Mouse (Mus musculus) heart, embryonic 12.5 days (tissue): ENCODE measurements around the gene Gpr107. TPM values are rescaled to one million over a fixed set of nuclear protein-coding genes. Genes with fewer than 3 reads are reported as not detected.
A peak's percentile ranks its signal among the peaks of the same experiment; 100 is the strongest.

Source experiments
- ATAC-seq: fragments of 200-750 bp; cut with Nextera tagmentation; 2 replicates; pipeline ENCODE4 v1.8.0; 2017; ENCODE audit warnings: moderate TSS enrichment, moderate library complexity; ENCODE audit not compliant: insufficient number of reproducible peaks, low FRiP score
- H3K27ac ChIP-seq: fragments of 300-500 bp; sonication (generic); 2 replicates; pipeline ENCODE4 v1.5.1; 2016; ENCODE audit warnings: mild to moderate bottlenecking, moderate library complexity; ENCODE audit not compliant: poor library complexity, severe bottlenecking
- H3K27me3 ChIP-seq: fragments of 300-500 bp; sonication (generic); replicated peaks from 2 replicates; pipeline ENCODE4 v1.6.1; 2016; ENCODE audit warnings: mild to moderate bottlenecking, moderate library complexity
- H3K36me3 ChIP-seq: fragments of 300-500 bp; sonication (generic); 2 replicates; pipeline ENCODE4 v1.6.1; 2016; ENCODE audit warnings: mild to moderate bottlenecking, moderate library complexity
- H3K4me1 ChIP-seq: fragments of 300-500 bp; sonication (generic); replicated peaks from 2 replicates; pipeline ENCODE4 v1.6.1; 2016; ENCODE audit warnings: mild to moderate bottlenecking
- H3K4me2 ChIP-seq: fragments of 300-500 bp; sonication (generic); 2 replicates; pipeline ENCODE4 v1.6.1; 2016; ENCODE audit warnings: mild to moderate bottlenecking, moderate library complexity
- H3K4me3 ChIP-seq: fragments of 300-500 bp; sonication (generic); 2 replicates; pipeline ENCODE4 v1.5.1; 2016; ENCODE audit warnings: mild to moderate bottlenecking
- H3K9ac ChIP-seq: fragments of 300-500 bp; sonication (generic); 2 replicates; pipeline ENCODE4 v1.6.1; 2016; ENCODE audit warnings: mild to moderate bottlenecking, moderate library complexity
- H3K9me3 ChIP-seq: fragments of 300-500 bp; sonication (generic); replicated peaks from 2 replicates; pipeline ENCODE4 v1.6.1; 2016; ENCODE audit warnings: mild to moderate bottlenecking, moderate library complexity
- WGBS: fragments of 180-500 bp; shearing (Covaris S2); methylation state at CpG from one replicate; pipeline ENCODE4 v1.1.7; 2016; 5-methylcytosine and 5-hydroxymethylcytosine counted together
- polyA plus RNA-seq: library from polyadenylated mRNA; unstranded; fragments of >200 nt; fragmentation: Nextera tagmentation; extraction: Ambion mirVana; gene quantifications from 2 replicates; pipeline ENCODE4 v1.2.1, GENCODE M21; 2016

Gene Gpr107
- polyA plus RNA-seq, 1 experiment from 2014 or later: 37.4 TPM

- Histone ChIP-seq H3K4me2 (no peak overlapping the region), H3K36me3 (0 out of 2 replicates have a peak, but pooled peaks cover 6% of the 10 kb centered on the region), H3K27ac (peak overlapping the region; percentile 8; the same call in 1 of the 2 replicates), H3K27me3 (no peaks in the 10 kb centered on the region), H3K9ac (no peak overlapping the region), H3K9me3 (no peaks in the 10 kb centered on the region), H3K4me1 (peaks cover 78% of the 10 kb centered on the region), H3K4me3 (no peak overlapping the region)
- no peak for ATAC-seq
- 65% methylated on average over 6 of the region's 7 CpGs for WGBS
Observed at GRCm38 (mm10) chr2:31127219-31127618, 24.9 kb upstream of the Gpr107 start.

GRCm38 (mm10) chr2:31127899-31128298, 24.2 kb upstream of the Gpr107 start:
- ATAC-seq: no peak
- Histone ChIP-seq H3K4me3 (no peak overlapping the region), H3K4me1 (peaks cover 80% of the 10 kb centered on the region), H3K27me3 (no peaks in the 10 kb centered on the region), H3K27ac (no peak overlapping the region), H3K9me3 (no peaks in the 10 kb centered on the region), H3K9ac (no peak overlapping the region), H3K4me2 (no peak overlapping the region), H3K36me3 (0 out of 2 replicates have a peak, but pooled peaks cover under 1% of the 10 kb centered on the region)
- 67% methylated on average over 4 of the region's 4 CpGs for WGBS

GRCm38 (mm10) chr2:31129742-31130518, 22.2 kb upstream of the Gpr107 start:
- WGBS: 64% methylated on average over 14 of the region's 14 CpGs
- Histone ChIP-seq H3K27me3 (no peaks in the 10 kb centered on the region), H3K27ac (peak overlapping the region; percentile 35; the same call in 1 of the 2 replicates), H3K4me2 (no peak overlapping the region), H3K4me1 (peaks cover 77% of the 10 kb centered on the region), H3K9ac (peak overlapping the region; percentile 32; the same call in 1 of the 2 replicates), H3K4me3 (no peak overlapping the region), H3K9me3 (no peaks in the 10 kb centered on the region), H3K36me3 (no peaks in the 10 kb centered on the region)
- ATAC-seq: no peak

GRCm38 (mm10) chr2:31130815-31131299, 21.3 kb upstream of the Gpr107 start:
- peaks cover 80% of the 10 kb centered on the region for H3K4me1 ChIP-seq

GRCm38 (mm10) chr2:31132682-31133081, 19.4 kb upstream of the Gpr107 start:
- Histone ChIP-seq H3K27ac (peak overlapping the region; percentile 44), H3K9ac (no peak overlapping the region)

More at GRCm38 (mm10) chr2:31130815-31131299, 21.3 kb upstream of the Gpr107 start:
- Histone ChIP-seq H3K9ac (no peak overlapping the region), H3K4me3 (no peak overlapping the region), H3K27me3 (no peaks in the 10 kb centered on the region), H3K4me2 (no peak overlapping the region), H3K36me3 (no peaks in the 10 kb centered on the region), H3K9me3 (no peaks in the 10 kb centered on the region), H3K27ac (peak overlapping the region; percentile 68)
- ATAC-seq: peak; percentile 36; the same call in 1 of the 2 replicates
- 61% methylated on average over 8 of the region's 8 CpGs for WGBS

GRCm38 (mm10) chr2:31133981-31134380, 18.1 kb upstream of the Gpr107 start:
- H3K4me3 ChIP-seq: no peak overlapping the region
- H3K4me2 ChIP-seq: no peak overlapping the region
- H3K36me3 ChIP-seq: no peaks in the 10 kb centered on the region
- 69% methylated on average over 4 of the region's 4 CpGs for WGBS
- H3K9me3 ChIP-seq: no peaks in the 10 kb centered on the region
- no peak for ATAC-seq
- peaks cover 82% of the 10 kb centered on the region for H3K4me1 ChIP-seq
- H3K27me3 ChIP-seq: no peaks in the 10 kb centered on the region
- H3K27ac ChIP-seq: no peak overlapping the region
- H3K9ac ChIP-seq: no peak overlapping the region

More at GRCm38 (mm10) chr2:31132682-31133081, 19.4 kb upstream of the Gpr107 start:
- H3K9me3 ChIP-seq: no peaks in the 10 kb centered on the region
- H3K4me1 ChIP-seq: peaks cover 86% of the 10 kb centered on the region
- no peaks in the 10 kb centered on the region for H3K36me3 ChIP-seq
- H3K4me3 ChIP-seq: no peak overlapping the region
- ATAC-seq: no peak
- WGBS: 52% methylated on average over 8 of the region's 8 CpGs
- H3K4me2 ChIP-seq: no peak overlapping the region
- no peaks in the 10 kb centered on the region for H3K27me3 ChIP-seq

- Histone ChIP-seq H3K4me3 (no peak overlapping the region), H3K36me3 (no peaks in the 10 kb centered on the region), H3K27me3 (no peaks in the 10 kb centered on the region), H3K9ac (peak overlapping the region; percentile 8; the same call in 1 of the 2 replicates), H3K4me2 (peak overlapping the region; percentile 36), H3K4me1 (peaks cover 76% of the 10 kb centered on the region), H3K9me3 (no peaks in the 10 kb centered on the region), H3K27ac (peak overlapping the region; percentile 65)
- ATAC-seq: no peak
- WGBS: 18% methylated on average over 13 of the region's 13 CpGs
Observed at GRCm38 (mm10) chr2:31135512-31135931, 16.6 kb upstream of the Gpr107 start.

GRCm38 (mm10) chr2:31136338-31136737, 15.8 kb upstream of the Gpr107 start:
- H3K36me3 ChIP-seq: no peaks in the 10 kb centered on the region
- H3K9me3 ChIP-seq: no peaks in the 10 kb centered on the region
- H3K9ac ChIP-seq: no peak overlapping the region
- 54% methylated on average over 9 of the region's 13 CpGs for WGBS
- no peaks in the 10 kb centered on the region for H3K27me3 ChIP-seq
- H3K27ac ChIP-seq: peak overlapping the region; percentile 65
- no peak overlapping the region for H3K4me2 ChIP-seq
- no peak overlapping the region for H3K4me3 ChIP-seq
- ATAC-seq: no peak
- peaks cover 73% of the 10 kb centered on the region for H3K4me1 ChIP-seq

- Histone ChIP-seq H3K4me1 (peaks cover 69% of the 10 kb centered on the region), H3K27me3 (no peaks in the 10 kb centered on the region), H3K4me2 (no peak overlapping the region), H3K4me3 (no peak overlapping the region), H3K9ac (no peak overlapping the region), H3K27ac (no peak overlapping the region; the same call in 1 of the 2 replicates), H3K36me3 (no peaks in the 10 kb centered on the region), H3K9me3 (no peaks in the 10 kb centered on the region)
- 72% methylated on average over 14 of the region's 14 CpGs for WGBS
- no peak for ATAC-seq
Observed at GRCm38 (mm10) chr2:31137018-31137590, 15.0 kb upstream of the Gpr107 start.

- Histone ChIP-seq H3K36me3 (no peaks in the 10 kb centered on the region), H3K4me1 (peaks cover 68% of the 10 kb centered on the region), H3K27ac (no peak overlapping the region), H3K4me3 (no peak overlapping the region), H3K9ac (no peak overlapping the region), H3K27me3 (no peaks in the 10 kb centered on the region), H3K4me2 (no peak overlapping the region), H3K9me3 (no peaks in the 10 kb centered on the region)
- ATAC-seq: no peak
- 84% methylated on average over 10 of the region's 10 CpGs for WGBS
Observed at GRCm38 (mm10) chr2:31139174-31139632, 12.9 kb upstream of the Gpr107 start.
